Mouse (Mus musculus): ENCODE data around the gene Klhl6.
"Not testable (repeated sequence)": the region's sequence is repeated elsewhere in the genome, so short reads cannot be mapped to it uniquely, and the experiment has no call there.

Gene Klhl6

GRCm38 (mm10) chr16:19982537-19983257 lies at the start of gene Klhl6:
Gene Klhl6, minus strand, starts transcription at chr16:19983037.
- peak; percentile 80 for DNase-seq (ENCODE audit: low read depth, low spot score)

GRCm38 (mm10) chr16:20027241-20027640 lies 44.4 kb upstream of the Klhl6 start:
- not testable (repeated sequence) for DNase-seq (ENCODE audit: low read depth, low spot score)

GRCm38 (mm10) chr16:20022821-20023220 lies 40.0 kb upstream of the Klhl6 start:
- DNase-seq (ENCODE audit: low read depth, low spot score) = no peak

GRCm38 (mm10) chr16:20021848-20022247 lies 39.0 kb upstream of the Klhl6 start:
- DNase-seq (ENCODE audit: low read depth, low spot score) = no peak

- no peak for DNase-seq (ENCODE audit: low read depth, low spot score)
These were observed 29.8 kb upstream of the Klhl6 start for GRCm38 (mm10) chr16:20012647-20013046.

- DNase-seq (ENCODE audit: low read depth, low spot score) = no peak
These were observed 23.2 kb upstream of the Klhl6 start for GRCm38 (mm10) chr16:20006066-20006465.

- peak; percentile 19 for DNase-seq (ENCODE audit: low read depth, low spot score)
These were observed 17.4 kb upstream of the Klhl6 start for GRCm38 (mm10) chr16:20000286-20000685.

- DNase-seq (ENCODE audit: low read depth, low spot score) = no peak
These were observed 14.8 kb upstream of the Klhl6 start for GRCm38 (mm10) chr16:19997616-19998015.

GRCm38 (mm10) chr16:19996913-19997312 lies 14.1 kb upstream of the Klhl6 start:
- DNase-seq (ENCODE audit: low read depth, low spot score) = not testable (repeated sequence)

- no peak for DNase-seq (ENCODE audit: low read depth, low spot score)
These were observed 13.0 kb upstream of the Klhl6 start for GRCm38 (mm10) chr16:19995818-19996217.

- no peak for DNase-seq (ENCODE audit: low read depth, low spot score)
These were observed 10.4 kb upstream of the Klhl6 start for GRCm38 (mm10) chr16:19993278-19993677.

- DNase-seq (ENCODE audit: low read depth, low spot score) = no peak
These were observed 7.7 kb upstream of the Klhl6 start for GRCm38 (mm10) chr16:19990536-19990935.

- DNase-seq (ENCODE audit: low read depth, low spot score) = no peak
These were observed 4.8 kb upstream of the Klhl6 start for GRCm38 (mm10) chr16:19987589-19987988.

- DNase-seq (ENCODE audit: low read depth, low spot score) = peak; percentile 38
These were observed 2.2 kb upstream of the Klhl6 start for GRCm38 (mm10) chr16:19984884-19985643.

- DNase-seq (ENCODE audit: low read depth, low spot score) = no peak
These were observed 722 bp upstream of the Klhl6 start for GRCm38 (mm10) chr16:19983559-19983958.

- DNase-seq (ENCODE audit: low read depth, low spot score) = no peak
These were observed 1.2 kb downstream of the Klhl6 start for GRCm38 (mm10) chr16:19981684-19982083.

GRCm38 (mm10) chr16:19981006-19981405 lies 1.8 kb downstream of the Klhl6 start:
- DNase-seq (ENCODE audit: low read depth, low spot score) = peak; percentile 37

GRCm38 (mm10) chr16:19979755-19980154 lies 3.1 kb downstream of the Klhl6 start:
- no peak for DNase-seq (ENCODE audit: low read depth, low spot score)

GRCm38 (mm10) chr16:19977282-19977681 lies 5.6 kb downstream of the Klhl6 start:
- peak; percentile 67 for DNase-seq (ENCODE audit: low read depth, low spot score)

- DNase-seq (ENCODE audit: low read depth, low spot score) = peak; percentile 47
These were observed 6.0 kb downstream of the Klhl6 start for GRCm38 (mm10) chr16:19976825-19977224.

GRCm38 (mm10) chr16:19975432-19975831 lies 7.4 kb downstream of the Klhl6 start:
- peak; percentile 46 for DNase-seq (ENCODE audit: low read depth, low spot score)

- DNase-seq (ENCODE audit: low read depth, low spot score) = no peak
These were observed 9.4 kb downstream of the Klhl6 start for GRCm38 (mm10) chr16:19973480-19973879.

All from CD4-positive, CD25-positive, alpha-beta regulatory T cell, adult 2 months (primary cell).